Mouse (Mus musculus) spleen, adult 2 months (tissue): ENCODE data around the gene Sds. TPM values are rescaled to one million over a fixed set of nuclear protein-coding genes. Genes with fewer than 3 reads are reported as not detected.

Source experiments
- DNase-seq, 2 experiments: peaks; one replicate each; pipeline versions ENCODE4 v3.0.0 to v3.0.0-alpha.2; 2012 to 2021; ENCODE audit warnings: low spot score in 2 of 2, low read depth in 1 of 2
- H3K27ac ChIP-seq: fragments of 200-500 bp; 2 replicates; pipeline ENCODE4 v1.5.1; 2012; ENCODE audit warnings: low read length, inconsistent platforms; ENCODE audit not compliant: insufficient read depth
- H3K27me3 ChIP-seq: fragments of 200-500 bp; 2 replicates; pipeline ENCODE4 v1.6.1; 2012; ENCODE audit warnings: mild to moderate bottlenecking, moderate library complexity, low read length, inconsistent platforms; ENCODE audit not compliant: control insufficient read depth, insufficient read depth
- H3K36me3 ChIP-seq: fragments of 200-500 bp; 2 replicates; pipeline ENCODE4 v1.6.1; 2012; ENCODE audit warnings: mild to moderate bottlenecking, low read length, inconsistent platforms; ENCODE audit not compliant: control insufficient read depth, insufficient read depth
- H3K4me1 ChIP-seq: fragments of 200-500 bp; 2 replicates; pipeline ENCODE4 v1.6.1; 2011; ENCODE audit warnings: inconsistent platforms; ENCODE audit not compliant: control insufficient read depth, insufficient read depth, insufficient read length
- H3K4me3 ChIP-seq: fragments of 200-500 bp; 2 replicates; pipeline ENCODE4 v1.5.1; 2011; ENCODE audit warnings: mild to moderate bottlenecking, inconsistent platforms; ENCODE audit not compliant: insufficient read depth, insufficient read length; ENCODE audit errors: extremely low read depth
- CTCF ChIP-seq: fragments of 200-500 bp; IDR thresholded peaks from 2 replicates; pipeline ENCODE4 v1.5.1; 2011; ENCODE audit warnings: mild to moderate bottlenecking, inconsistent platforms; ENCODE audit not compliant: insufficient read depth, insufficient read length, insufficient replicate concordance; ENCODE audit errors: extremely low read depth
- POLR2A ChIP-seq: fragments of 200-500 bp; IDR thresholded peaks from 2 replicates; pipeline ENCODE4 v1.6.1; 2011; ENCODE audit warnings: low read depth, low read length, inconsistent platforms
- WGBS: fragments of 180-500 bp; shearing (Covaris S2); methylation state at CpG from one replicate; pipeline ENCODE4 v1.1.7; 2018; 5-methylcytosine and 5-hydroxymethylcytosine counted together
- polyA plus RNA-seq: library from polyadenylated mRNA; depleted of rRNA; stranded (reverse); fragments of >200 nt; gene quantifications from 2 replicates; pipeline ENCODE4 v1.2.3, GENCODE M21; 2012

The Sds gene
- polyA plus RNA-seq, 1 experiment: not detected

DNA sequence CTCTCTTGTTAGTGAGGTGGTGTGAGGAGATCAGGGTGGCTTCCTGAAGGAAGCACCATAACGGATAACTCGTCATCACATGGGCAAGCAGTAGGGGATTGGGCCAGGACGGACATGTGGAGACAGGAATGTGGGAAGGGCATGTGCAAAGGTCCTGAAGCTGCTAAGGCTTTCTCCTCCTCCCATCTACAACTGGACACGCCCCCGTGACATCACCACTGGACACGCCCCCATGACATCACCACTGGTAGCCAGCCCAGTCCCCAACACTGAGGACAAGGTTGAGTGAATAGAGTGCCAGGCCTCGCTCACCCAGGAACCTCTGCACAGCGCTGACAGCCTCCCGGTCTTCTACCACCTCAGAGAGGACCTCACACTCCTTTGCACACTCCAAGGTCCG, 17.2 kb upstream of the Sds start:
- TF ChIP-seq POLR2A: no peak
- no peak for TF ChIP-seq CTCF

GRCm38 (mm10) chr5:120461902-120462301, 14.4 kb upstream of the Sds start:
- TF ChIP-seq CTCF: no peak
- no peak for TF ChIP-seq POLR2A
- 78% methylated on average over 15 of the region's 15 CpGs for WGBS
- Histone ChIP-seq H3K4me1 (no peaks in the 10 kb centered on the region), H3K27me3 (no peaks in the 10 kb centered on the region), H3K27ac (no peak overlapping the region), H3K4me3 (no peak overlapping the region), H3K36me3 (no peaks in the 10 kb centered on the region)
- no peak for DNase-seq

More for the DNA sequence above, 17.2 kb upstream of the Sds start:
- no peak for DNase-seq
- Histone ChIP-seq H3K4me1 (no peaks in the 10 kb centered on the region), H3K27me3 (no peaks in the 10 kb centered on the region), H3K36me3 (no peaks in the 10 kb centered on the region), H3K4me3 (no peak overlapping the region), H3K27ac (no peak overlapping the region)
- WGBS: 80% methylated on average over 10 of the region's 10 CpGs

DNA sequence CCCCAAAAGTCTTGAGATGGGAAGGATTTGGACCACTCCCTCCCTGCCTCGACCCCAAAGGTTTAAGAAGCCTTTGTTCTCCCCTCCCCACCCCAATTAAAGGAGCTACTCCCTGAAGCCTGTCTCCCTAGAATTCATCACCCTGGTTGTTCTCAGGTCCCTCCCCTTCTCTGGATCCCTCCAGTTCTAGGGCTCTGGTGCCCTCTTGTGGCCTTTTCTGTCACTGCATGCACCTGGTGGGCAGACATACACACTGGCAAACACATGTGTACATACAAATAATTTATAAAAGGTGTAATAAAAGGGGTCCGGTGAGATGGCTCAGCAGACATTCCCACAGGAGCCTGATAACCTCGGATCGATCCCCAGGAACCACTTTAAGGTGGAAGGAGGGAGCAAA, 12.0 kb upstream of the Sds start:
- TF ChIP-seq POLR2A (no peak), CTCF (no peak)
- DNase-seq: no peak
- H3K4me1 ChIP-seq: no peaks in the 10 kb centered on the region
- H3K27me3 ChIP-seq: no peaks in the 10 kb centered on the region
- no peaks in the 10 kb centered on the region for H3K36me3 ChIP-seq
- 84% methylated on average over 4 of the region's 4 CpGs for whole genome bisulfite sequencing
- no peak overlapping the region for H3K4me3 ChIP-seq
- H3K27ac ChIP-seq: no peak overlapping the region

DNA sequence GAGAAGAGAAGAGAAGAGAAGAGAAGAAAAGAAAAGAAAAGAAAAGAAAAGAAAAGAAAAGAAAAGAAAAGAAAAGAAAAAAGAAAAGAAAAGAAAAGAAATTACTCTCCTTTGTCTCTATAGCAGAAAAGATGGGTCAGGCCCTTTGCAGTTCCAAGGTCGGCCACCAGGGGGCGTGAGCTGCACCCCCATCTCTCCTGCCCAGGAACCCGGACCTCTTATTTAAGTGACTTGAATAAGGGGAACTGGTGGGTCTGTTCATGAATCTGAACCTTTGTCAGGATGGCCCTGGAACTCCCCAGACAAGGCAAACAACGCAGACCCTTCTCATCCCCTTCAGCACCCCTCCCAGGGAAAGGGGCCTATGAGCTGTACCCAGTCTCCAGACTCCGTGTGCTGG, 11.3 kb upstream of the Sds start:
- Histone ChIP-seq H3K27ac (no peak overlapping the region), H3K4me1 (no peaks in the 10 kb centered on the region), H3K27me3 (no peaks in the 10 kb centered on the region), H3K4me3 (no peak overlapping the region), H3K36me3 (no peaks in the 10 kb centered on the region)
- peak; percentile 76 for TF ChIP-seq CTCF
- TF ChIP-seq POLR2A: no peak
- 42% methylated on average over 5 of the region's 5 CpGs for WGBS
- peak in 1 of 2 experiments; percentile 26 for DNase-seq

- Histone ChIP-seq H3K4me1 (no peaks in the 10 kb centered on the region), H3K27ac (no peak overlapping the region), H3K36me3 (no peaks in the 10 kb centered on the region), H3K27me3 (no peaks in the 10 kb centered on the region), H3K4me3 (no peak overlapping the region)
- 40% methylated on average over 6 of the region's 6 CpGs for WGBS
- TF ChIP-seq POLR2A (no peak), CTCF (no peak)
- DNase-seq: no peak
Observed at GRCm38 (mm10) chr5:120465860-120466259, 10.5 kb upstream of the Sds start.

- H3K27ac ChIP-seq: no peak overlapping the region
- H3K36me3 ChIP-seq: no peaks in the 10 kb centered on the region
- no peaks in the 10 kb centered on the region for H3K27me3 ChIP-seq
- H3K4me3 ChIP-seq: no peak overlapping the region
- TF ChIP-seq CTCF (no peak), POLR2A (no peak)
- no peak for DNase-seq
- WGBS: 59% methylated on average over 4 of the region's 4 CpGs
- H3K4me1 ChIP-seq: no peaks in the 10 kb centered on the region
Observed at GRCm38 (mm10) chr5:120467026-120467425, 9.3 kb upstream of the Sds start.

DNA sequence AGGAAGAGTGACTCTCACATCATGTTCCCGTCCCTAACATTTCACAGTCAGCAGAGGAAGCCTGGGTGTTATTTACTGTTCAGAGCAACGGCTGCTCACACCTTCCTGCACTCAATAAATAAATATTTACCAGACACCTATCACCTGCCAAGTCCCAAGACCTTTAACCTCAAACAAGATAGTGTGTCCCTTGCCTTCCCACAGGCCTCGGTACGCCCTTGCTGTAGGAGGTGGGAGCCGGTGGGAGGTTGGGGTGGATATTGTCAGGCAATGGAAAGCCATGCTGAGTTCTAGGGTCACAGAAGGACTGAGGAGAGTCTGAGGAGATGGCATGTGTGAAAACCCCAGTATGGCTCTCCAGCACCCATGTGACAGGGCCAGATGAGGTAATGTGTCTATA, 8.0 kb upstream of the Sds start:
- no peak for DNase-seq
- Histone ChIP-seq H3K4me1 (no peaks in the 10 kb centered on the region), H3K36me3 (no peaks in the 10 kb centered on the region), H3K27me3 (no peaks in the 10 kb centered on the region), H3K4me3 (no peak overlapping the region), H3K27ac (no peak overlapping the region)
- WGBS: 85% methylated on average over 5 of the region's 5 CpGs
- TF ChIP-seq POLR2A: no peak
- no peak for TF ChIP-seq CTCF
